Mouse (Mus musculus) heart, embryonic 14.5 days (tissue): ENCODE measurements around the gene Ctnnbl1. TPM values are rescaled to one million over a fixed set of nuclear protein-coding genes. Genes with fewer than 3 reads are reported as not detected.

ENCODE experiments used
- ATAC-seq: fragments of 200-750 bp; cut with Nextera tagmentation; 2 replicates; pipeline ENCODE4 v1.8.0; 2017; ENCODE audit warnings: low read depth, moderate TSS enrichment; ENCODE audit not compliant: insufficient number of reproducible peaks, insufficient read depth, low FRiP score
- H3K27ac ChIP-seq, 2 experiments: fragments of 200-500 bp in 1 of 2; fragments of 300-500 bp in 1 of 2; sonication (generic) in 1 of 2; replicated peaks in 1 of 2; 2 replicates each; pipeline ENCODE4 v1.5.1; 2012 to 2014; ENCODE audit warnings: low read depth in 2 of 2, low read length in 2 of 2, control low read depth in 1 of 2, mild to moderate bottlenecking in 1 of 2, mixed read lengths in 1 of 2; ENCODE audit not compliant: control insufficient read depth in 1 of 2, insufficient read depth in 1 of 2
- H3K27me3 ChIP-seq: fragments of 300-500 bp; sonication (generic); 2 replicates; pipeline ENCODE4 v1.6.1; 2014; ENCODE audit warnings: mild to moderate bottlenecking, low read length, control low read depth; ENCODE audit not compliant: control insufficient read depth, insufficient read depth
- H3K36me3 ChIP-seq: fragments of 300-500 bp; sonication (generic); 2 replicates; pipeline ENCODE4 v1.6.1; 2014; ENCODE audit warnings: mild to moderate bottlenecking, control low read depth, low read length, mixed read lengths; ENCODE audit not compliant: control insufficient read depth, insufficient read depth
- H3K4me1 ChIP-seq, 2 experiments: fragments of 200-500 bp in 1 of 2; fragments of 300-500 bp in 1 of 2; sonication (generic) in 1 of 2; 2 replicates each; pipeline ENCODE4 v1.6.1; 2012 to 2014; ENCODE audit warnings: low read length in 2 of 2, control low read depth in 1 of 2, mixed read lengths in 1 of 2; ENCODE audit not compliant: control insufficient read depth in 2 of 2, insufficient read depth in 2 of 2
- H3K4me2 ChIP-seq: fragments of 300-500 bp; sonication (generic); 2 replicates; pipeline ENCODE4 v1.6.1; 2014; ENCODE audit warnings: mild to moderate bottlenecking, low read length
- H3K4me3 ChIP-seq, 2 experiments: fragments of 200-500 bp in 1 of 2; fragments of 300-500 bp in 1 of 2; sonication (generic) in 1 of 2; 2 replicates each; pipeline ENCODE4 v1.5.1; 2012 to 2014; ENCODE audit warnings: low read length in 2 of 2, mild to moderate bottlenecking in 2 of 2, control low read depth in 1 of 2, low read depth in 1 of 2, moderate library complexity in 1 of 2; ENCODE audit not compliant: control insufficient read depth in 1 of 2, insufficient read depth in 1 of 2
- H3K9ac ChIP-seq: fragments of 300-500 bp; sonication (generic); 2 replicates; pipeline ENCODE4 v1.6.1; 2014; ENCODE audit warnings: mild to moderate bottlenecking, low read length
- H3K9me3 ChIP-seq: fragments of 300-500 bp; sonication (generic); 2 replicates; pipeline ENCODE4 v1.6.1; 2016; ENCODE audit warnings: low read length, control low read depth; ENCODE audit not compliant: control insufficient read depth
- WGBS: fragments of 180-500 bp; shearing (Covaris S2); extraction: QIAGEN DNeasy Blood & Tissue Kit; methylation state at CpG from one replicate; pipeline ENCODE4 v1.1.7; 2014; 5-methylcytosine and 5-hydroxymethylcytosine counted together
- polyA plus RNA-seq: library from polyadenylated mRNA; unstranded; fragments of >200 nt; fragmentation: Nextera tagmentation; extraction: Ambion mirVana; gene quantifications from 2 replicates; pipeline ENCODE4 v1.2.1, GENCODE M21; 2014

The Ctnnbl1 gene
- polyA plus RNA-seq, 1 experiment from 2014 or later: 29.7 TPM

DNA sequence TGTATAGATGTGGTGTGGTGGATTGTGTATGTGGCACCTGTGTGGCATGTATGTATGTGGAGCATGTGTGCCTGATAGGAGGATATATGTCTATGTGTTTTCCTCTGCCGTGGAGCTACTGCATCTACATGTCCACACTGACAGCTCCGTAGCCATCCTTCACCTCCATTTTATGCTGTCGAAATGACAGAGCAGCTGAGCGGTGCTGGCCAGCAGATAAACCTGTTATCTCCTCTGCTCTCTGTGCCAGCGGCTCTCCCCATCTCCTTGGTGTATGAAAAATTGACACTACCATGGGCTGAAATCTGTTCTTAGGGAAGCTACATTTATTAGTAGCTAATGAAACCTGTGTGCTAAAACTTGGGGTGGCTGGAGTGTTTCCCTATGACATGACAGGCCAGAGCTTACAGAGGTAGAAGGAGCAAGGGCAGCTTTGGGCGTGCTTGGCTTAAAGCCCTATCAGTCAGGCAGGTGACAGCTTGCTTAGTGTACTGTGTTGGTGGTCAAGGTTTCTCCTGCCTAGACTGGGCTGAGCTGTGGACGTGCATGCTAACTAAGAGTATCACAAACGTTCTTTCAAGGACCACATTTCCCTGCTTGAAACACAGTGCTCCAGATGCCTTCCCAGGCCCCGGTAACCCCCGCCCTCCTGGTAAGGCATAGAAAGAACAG is 124.2 kb downstream of the Ctnnbl1 start:
- 43% methylated on average over 10 of the region's 10 CpGs for WGBS
- H3K9me3 ChIP-seq: no peaks in the 10 kb centered on the region
- H3K4me3 ChIP-seq: no peak overlapping the region
- H3K27ac ChIP-seq: no peak overlapping the region
- H3K4me2 ChIP-seq: no peak overlapping the region
- H3K4me1 ChIP-seq: peaks cover 5 to 9% of the 10 kb centered on the region in 2 experiments; a peak in 3 of 4 replicates
- H3K36me3 ChIP-seq: no peaks in the 10 kb centered on the region
- H3K27me3 ChIP-seq: no peaks in the 10 kb centered on the region
- no peak for ATAC-seq
- H3K9ac ChIP-seq: no peak overlapping the region

DNA sequence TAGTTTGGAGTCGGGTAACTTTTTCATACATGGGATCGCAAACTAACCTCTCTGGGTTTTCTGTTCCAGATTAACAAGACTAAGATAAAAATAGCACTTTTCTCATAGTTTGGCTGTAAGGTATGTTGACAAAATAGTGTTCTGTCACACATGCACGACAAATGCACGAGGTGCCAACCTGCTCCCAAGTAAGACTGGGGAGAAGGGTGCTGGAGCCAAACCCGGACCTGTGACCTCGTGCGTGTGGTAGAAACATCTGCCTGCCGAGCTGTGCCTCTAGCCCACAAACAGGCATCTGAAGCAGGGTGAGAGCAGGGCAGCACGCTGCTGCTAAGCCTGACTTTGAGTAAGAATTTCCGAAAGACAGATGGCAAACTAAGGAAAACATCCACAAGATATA is 125.1 kb downstream of the Ctnnbl1 start:
- Histone ChIP-seq H3K9me3 (no peaks in the 10 kb centered on the region), H3K27me3 (no peaks in the 10 kb centered on the region), H3K4me2 (no peak overlapping the region), H3K4me3 (no peak overlapping the region), H3K36me3 (no peaks in the 10 kb centered on the region), H3K4me1 (peaks cover 5 to 9% of the 10 kb centered on the region in 2 experiments; a peak in 3 of 4 replicates), H3K9ac (no peak overlapping the region), H3K27ac (no peak overlapping the region)
- WGBS: 78% methylated on average over 10 of the region's 10 CpGs
- no peak for ATAC-seq

DNA sequence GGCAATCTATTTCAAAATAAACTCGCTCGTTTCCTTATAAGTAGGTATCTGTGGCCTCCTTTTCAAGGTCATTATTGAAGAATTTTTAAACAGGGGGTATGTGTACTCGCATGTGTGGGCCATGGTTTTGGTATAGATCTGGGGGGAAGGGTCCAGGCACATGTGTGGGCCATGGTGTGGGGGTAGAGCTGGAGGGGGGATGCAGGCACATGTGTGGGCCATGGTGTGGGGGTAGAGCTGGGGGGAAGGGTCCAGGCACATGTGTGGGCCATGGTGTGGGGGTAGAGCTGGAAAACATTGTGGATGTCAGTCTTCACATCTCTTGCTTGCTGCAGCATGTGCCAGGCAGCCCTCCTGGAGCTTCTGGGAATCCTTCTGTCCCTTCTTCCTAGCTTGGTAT is 129.9 kb downstream of the Ctnnbl1 start:
- H3K9ac ChIP-seq: no peak overlapping the region
- H3K4me1 ChIP-seq: peaks cover 0 to 2% of the 10 kb centered on the region in 2 experiments; a peak in 1 of 4 replicates
- 0 out of 2 replicates have a peak, but pooled peaks cover 4% of the 10 kb centered on the region for H3K36me3 ChIP-seq
- H3K27me3 ChIP-seq: no peaks in the 10 kb centered on the region
- no peak for ATAC-seq
- H3K9me3 ChIP-seq: no peaks in the 10 kb centered on the region
- WGBS: 87% methylated on average over 3 of the region's 3 CpGs
- no peak overlapping the region for H3K27ac ChIP-seq
- H3K4me3 ChIP-seq: no peak overlapping the region
- no peak overlapping the region for H3K4me2 ChIP-seq

DNA sequence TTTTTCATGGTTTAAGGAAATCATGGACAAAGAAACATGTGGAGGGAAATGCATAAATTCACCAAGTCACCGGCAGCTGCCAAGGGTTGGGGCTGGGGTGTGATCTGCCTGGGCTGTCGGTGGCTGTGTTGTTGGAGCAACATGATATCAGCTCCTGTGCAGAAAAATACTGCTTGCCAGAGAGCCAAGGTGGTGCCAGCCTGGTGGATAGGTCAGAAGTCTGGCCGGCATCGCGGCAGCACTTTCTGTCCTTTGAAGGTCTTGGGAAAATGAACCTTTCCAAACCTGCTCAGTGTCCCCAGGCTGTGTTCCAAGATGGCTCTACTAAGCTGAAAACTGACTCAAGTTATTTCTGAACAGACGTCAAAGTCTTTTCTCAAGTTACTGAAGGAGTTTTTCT is 133.0 kb downstream of the Ctnnbl1 start:
- Histone ChIP-seq H3K4me2 (no peak overlapping the region), H3K9me3 (no peaks in the 10 kb centered on the region), H3K36me3 (0 out of 2 replicates have a peak, but pooled peaks cover 4% of the 10 kb centered on the region), H3K4me3 (no peak overlapping the region), H3K9ac (no peak overlapping the region), H3K4me1 (no peaks in the 10 kb centered on the region), H3K27ac (no peak overlapping the region), H3K27me3 (no peaks in the 10 kb centered on the region)
- no peak for ATAC-seq
- 90% methylated on average over 6 of the region's 6 CpGs for WGBS

DNA sequence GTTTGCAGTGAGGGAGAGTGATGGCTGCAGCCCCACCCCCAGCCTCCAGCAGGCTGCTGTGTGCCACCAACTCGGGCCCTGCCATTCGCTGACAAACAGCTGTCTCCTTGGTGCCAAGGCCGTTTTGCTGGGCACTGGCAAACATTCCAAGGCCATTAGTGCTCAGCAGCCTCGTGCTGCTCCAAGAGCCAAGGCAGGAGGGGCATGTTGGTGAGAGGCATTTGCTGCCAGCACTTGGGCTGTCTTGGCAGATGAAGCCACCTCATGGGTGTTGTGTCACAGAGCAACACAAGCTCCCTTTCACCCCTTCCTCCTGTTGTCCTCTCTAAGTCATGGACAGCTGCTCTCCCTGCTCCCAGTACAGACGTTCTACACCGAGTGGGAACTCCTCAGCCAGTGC is 136.0 kb downstream of the Ctnnbl1 start:
- H3K4me1 ChIP-seq: no peaks in the 10 kb centered on the region
- H3K9ac ChIP-seq: no peak overlapping the region
- H3K4me2 ChIP-seq: no peak overlapping the region
- H3K9me3 ChIP-seq: no peaks in the 10 kb centered on the region
- peaks cover 4% of the 10 kb centered on the region; the same call in 1 of the 2 replicates for H3K36me3 ChIP-seq
- no peak overlapping the region for H3K27ac ChIP-seq
- WGBS: 67% methylated on average over 6 of the region's 6 CpGs
- no peak for ATAC-seq
- H3K27me3 ChIP-seq: no peaks in the 10 kb centered on the region
- H3K4me3 ChIP-seq: no peak overlapping the region

DNA sequence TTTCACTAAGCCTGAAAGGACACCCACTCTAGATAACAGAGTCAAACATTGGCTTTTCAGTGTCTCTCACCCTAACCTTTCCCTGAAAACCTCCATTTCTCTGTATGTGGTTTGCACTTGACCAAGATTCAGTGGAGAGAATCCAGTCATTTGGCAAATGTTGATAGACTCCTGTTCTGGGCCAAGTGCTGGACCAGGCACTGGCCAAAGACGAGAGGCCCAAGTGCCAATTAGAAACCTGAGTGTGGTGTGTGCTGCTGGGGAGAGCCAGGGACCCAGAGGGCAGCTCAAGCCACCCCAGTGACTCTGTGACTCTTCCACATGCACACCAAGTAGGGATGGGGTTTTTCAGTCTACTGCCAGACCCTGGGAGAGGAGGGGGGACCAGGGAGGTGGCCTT is 136.5 kb downstream of the Ctnnbl1 start:
- Histone ChIP-seq H3K4me1 (no peaks in the 10 kb centered on the region), H3K36me3 (peaks cover 4% of the 10 kb centered on the region; the same call in 1 of the 2 replicates), H3K9ac (no peak overlapping the region), H3K9me3 (no peaks in the 10 kb centered on the region), H3K27ac (no peak overlapping the region), H3K4me3 (no peak overlapping the region), H3K4me2 (no peak overlapping the region), H3K27me3 (no peaks in the 10 kb centered on the region)
- 70% methylated on average over 1 of the region's 1 CpGs for WGBS
- no peak for ATAC-seq

DNA sequence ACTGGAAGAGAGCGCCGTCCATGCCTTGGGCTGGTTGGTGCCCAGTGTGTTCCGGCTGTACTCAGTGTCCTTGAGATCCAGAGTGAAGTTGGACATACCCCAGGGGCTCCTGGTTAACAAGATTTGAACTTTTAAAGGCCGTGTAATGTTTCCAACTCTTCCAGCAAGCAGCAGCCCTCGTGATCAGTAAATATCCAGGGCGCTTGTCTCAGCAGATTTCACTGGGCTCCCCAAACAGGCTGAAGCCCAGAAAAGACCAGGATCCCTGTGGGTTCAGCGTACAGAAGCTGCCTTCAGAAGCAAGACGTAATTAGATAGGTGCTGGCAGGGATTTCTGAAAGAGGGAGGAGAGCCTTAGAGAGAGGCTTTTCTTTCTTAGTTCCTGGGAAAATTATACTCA is 137.9 kb downstream of the Ctnnbl1 start:
- Histone ChIP-seq H3K27ac (no peak overlapping the region), H3K9ac (no peak overlapping the region), H3K4me3 (no peak overlapping the region), H3K4me2 (no peak overlapping the region), H3K36me3 (peaks cover 4% of the 10 kb centered on the region), H3K27me3 (peaks cover under 1% of the 10 kb centered on the region; the same call in 1 of the 2 replicates), H3K9me3 (no peaks in the 10 kb centered on the region), H3K4me1 (no peaks in the 10 kb centered on the region)
- no peak for ATAC-seq
- 79% methylated on average over 8 of the region's 8 CpGs for WGBS

DNA sequence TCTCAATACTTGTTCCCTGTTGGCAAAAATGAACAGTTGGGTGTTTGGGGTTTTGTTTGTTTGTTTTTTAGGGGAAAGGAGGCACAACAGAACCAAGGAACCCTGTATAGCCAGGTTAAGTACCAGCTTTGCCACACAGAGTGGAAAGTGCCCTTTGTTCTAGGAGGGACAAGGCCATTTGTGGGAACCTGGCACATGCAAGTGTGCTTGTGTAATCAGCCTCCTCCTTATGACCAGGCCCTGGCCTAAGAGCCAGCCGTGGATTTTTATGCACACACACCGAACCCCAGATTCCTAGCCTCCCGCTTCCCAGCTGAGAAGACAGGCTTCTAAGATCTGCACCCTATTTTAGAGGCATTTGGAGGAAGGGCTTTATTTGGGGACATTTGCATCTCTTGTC is 140.2 kb downstream of the Ctnnbl1 start:
- H3K36me3 ChIP-seq: no peaks in the 10 kb centered on the region; the same call in none of the 2 replicates
- H3K4me3 ChIP-seq: no peak overlapping the region
- H3K4me2 ChIP-seq: no peak overlapping the region
- peaks cover 5 to 6% of the 10 kb centered on the region in 2 experiments; a peak in 3 of 4 replicates for H3K4me1 ChIP-seq
- H3K27ac ChIP-seq: no peak overlapping the region
- no peaks in the 10 kb centered on the region for H3K9me3 ChIP-seq
- WGBS: 87% methylated on average over 3 of the region's 3 CpGs
- ATAC-seq: no peak
- peaks cover 5% of the 10 kb centered on the region; the same call in 1 of the 2 replicates for H3K27me3 ChIP-seq
- H3K9ac ChIP-seq: no peak overlapping the region
